Mouse (Mus musculus) small intestine, adult 2 months (tissue): ENCODE measurements around the gene Slc22a16. TPM values are rescaled to one million over a fixed set of nuclear protein-coding genes. Genes with fewer than 3 reads are reported as not detected.

Experiments used
- H3K27ac ChIP-seq: fragments of 200-500 bp; 2 replicates; pipeline ENCODE4 v1.5.1; 2012; ENCODE audit warnings: low read depth, low read length, control low read depth, inconsistent platforms; ENCODE audit not compliant: insufficient read depth
- H3K27me3 ChIP-seq: fragments of 200-500 bp; 2 replicates; pipeline ENCODE4 v1.6.1; 2012; ENCODE audit warnings: mild to moderate bottlenecking, moderate library complexity, low read length, inconsistent platforms; ENCODE audit not compliant: control insufficient read depth, insufficient read depth
- H3K36me3 ChIP-seq: fragments of 200-500 bp; 2 replicates; pipeline ENCODE4 v1.6.1; 2012; ENCODE audit warnings: mild to moderate bottlenecking, low read length, control low read depth, inconsistent platforms; ENCODE audit not compliant: control insufficient read depth, insufficient read depth
- H3K4me1 ChIP-seq: fragments of 200-500 bp; 2 replicates; pipeline ENCODE4 v1.6.1; 2012; ENCODE audit warnings: low read length, inconsistent platforms, mixed read lengths; ENCODE audit not compliant: control insufficient read depth, insufficient read depth, insufficient read length
- H3K4me3 ChIP-seq: fragments of 200-500 bp; 2 replicates; pipeline ENCODE4 v1.5.1; 2012; ENCODE audit warnings: low read depth, mild to moderate bottlenecking, control low read depth, inconsistent platforms, low read length, moderate library complexity
- CTCF ChIP-seq: fragments of 200-500 bp; IDR thresholded peaks from 2 replicates; pipeline ENCODE4 v1.5.1; 2012; ENCODE audit warnings: low read depth, mild to moderate bottlenecking, control low read depth, inconsistent platforms, low read length, moderate library complexity, mixed read lengths; ENCODE audit not compliant: insufficient replicate concordance, insufficient read length; ENCODE audit errors: extremely low read depth
- POLR2A ChIP-seq: fragments of 200-500 bp; IDR thresholded peaks from 2 replicates; pipeline ENCODE4 v1.6.1; 2012; ENCODE audit warnings: low read depth, mild to moderate bottlenecking, control low read depth, inconsistent platforms, low read length, moderate library complexity
- WGBS: fragments of 180-500 bp; shearing (Covaris S2); methylation state at CpG from one replicate; pipeline ENCODE4 v1.1.7; 2018; 5-methylcytosine and 5-hydroxymethylcytosine counted together
- polyA plus RNA-seq: library from polyadenylated mRNA; depleted of rRNA; stranded (reverse); fragments of >200 nt; gene quantifications from 2 replicates; pipeline ENCODE4 v1.2.3, GENCODE M21; 2012; rRNA removed

Slc22a16 gene
- polyA plus RNA-seq, 1 experiment = not detected

GRCm38 (mm10) chr10:40648776-40649175 is 78.6 kb downstream of the Slc22a16 start:
- no peaks in the 10 kb centered on the region for H3K27me3 ChIP-seq
- H3K4me3 ChIP-seq = no peak overlapping the region
- 66% methylated on average over 12 of the region's 12 CpGs for WGBS
- H3K4me1 ChIP-seq = no peaks in the 10 kb centered on the region
- no peak overlapping the region for H3K27ac ChIP-seq
- TF ChIP-seq POLR2A (no peak), CTCF (no peak)
- H3K36me3 ChIP-seq = no peaks in the 10 kb centered on the region

GRCm38 (mm10) chr10:40649634-40650033 is 79.5 kb downstream of the Slc22a16 start:
- Histone ChIP-seq H3K4me1 (no peaks in the 10 kb centered on the region), H3K27me3 (no peaks in the 10 kb centered on the region), H3K4me3 (no peak overlapping the region), H3K36me3 (no peaks in the 10 kb centered on the region), H3K27ac (no peak overlapping the region)
- WGBS = 17% methylated on average over 4 of the region's 4 CpGs
- TF ChIP-seq POLR2A = no peak
- no peak for TF ChIP-seq CTCF

GRCm38 (mm10) chr10:40651676-40652075 is 81.5 kb downstream of the Slc22a16 start:
- TF ChIP-seq CTCF (no peak), POLR2A (no peak)
- no peaks in the 10 kb centered on the region for H3K4me1 ChIP-seq
- WGBS = 67% methylated on average over 2 of the region's 2 CpGs
- no peaks in the 10 kb centered on the region for H3K27me3 ChIP-seq
- no peaks in the 10 kb centered on the region for H3K36me3 ChIP-seq
- H3K4me3 ChIP-seq = no peak overlapping the region
- H3K27ac ChIP-seq = no peak overlapping the region

Other genes starting within 250 kb of the Slc22a16 start
- 1.4 and 2.8 TPM in 2 replicates for gene Cdk19, start 230.8 kb upstream of the Slc22a16 start, polyA plus RNA-seq
- 0.84 and 1.3 TPM in 2 replicates for gene Ddo, start 59.7 kb downstream of the Slc22a16 start, polyA plus RNA-seq
- 2.0 and 2.4 TPM in 2 replicates for gene Mettl24, start 112.9 kb downstream of the Slc22a16 start, polyA plus RNA-seq